ENCODE assay signal across 8 mouse cellular contexts in the genomic region with DNA sequence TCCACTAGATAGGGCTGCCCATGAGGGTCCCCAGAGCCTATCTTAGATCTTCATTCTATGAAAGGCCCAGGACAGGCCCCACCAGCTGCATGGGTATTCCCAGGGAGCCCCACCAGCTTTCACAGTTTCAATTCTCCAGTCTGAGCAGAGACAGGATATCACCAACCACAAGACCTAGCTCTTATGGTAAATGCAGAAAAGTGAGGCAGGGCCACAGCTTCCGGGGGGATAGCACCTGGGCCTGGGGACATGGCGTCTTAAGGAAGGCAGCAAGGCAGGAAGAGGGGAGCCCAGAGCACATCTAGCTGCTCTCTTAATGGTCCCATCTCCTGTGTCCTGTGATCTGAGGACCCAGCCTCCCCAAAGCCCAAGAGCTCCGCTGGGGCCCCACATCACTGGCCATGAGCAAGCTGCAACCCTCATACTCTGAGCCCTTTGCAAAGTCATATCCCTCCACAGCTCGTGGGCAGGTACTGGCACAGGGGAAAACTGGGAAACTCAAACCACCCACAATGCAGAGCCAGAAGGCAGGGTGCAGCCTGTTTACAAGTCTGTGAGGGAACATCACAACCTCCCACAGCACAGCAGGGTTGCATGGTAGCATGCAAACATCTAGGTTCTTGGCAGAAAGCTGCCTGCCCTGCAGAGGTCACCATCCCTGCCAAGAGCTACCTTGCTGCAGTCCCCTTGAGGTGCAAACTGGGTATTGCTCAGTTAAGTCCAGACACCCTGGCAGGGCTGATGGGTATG. TPM values are rescaled to one million over a fixed set of nuclear protein-coding genes. Genes with fewer than 3 reads are reported as not detected.
DNase-seq lines count a peak whose midpoint lies in the region; ATAC-seq and TF ChIP-seq lines count a peak whose summit lies in the region.

No protein-coding gene starts in this region.

- DNase-seq in frontal cortex, postnatal 36 days (ENCODE audit: low spot score in 2 of 2) = peak; percentile 76
- no peak for DNase-seq in frontal cortex, postnatal 14 days (ENCODE audit: low spot score in 2 of 2)
- DNase-seq in T-cell, adult 2 months (ENCODE audit: low spot score) = peak; percentile 78
- DNase-seq in gastrocnemius, postnatal 14 days = no peak
- DNase-seq in testis, postnatal 10 days (ENCODE audit: low spot score) = no peak
- DNase-seq in urinary bladder, postnatal 25 days (ENCODE audit: low spot score) = no peak

- H3K9ac ChIP-seq in hindbrain, embryonic 16.5 days (ENCODE audit: low read depth, low read length) = peak overlapping the region; percentile 27; the same call in 1 of the 2 replicates

- H3K79me2 ChIP-seq in myocyte (ENCODE audit: control insufficient read depth, insufficient read depth) = peaks cover 58% of the 10 kb centered on the region

- peaks cover 34% of the 10 kb centered on the region for H3K36me3 ChIP-seq in hindbrain, embryonic 16.5 days (ENCODE audit: control insufficient read depth, insufficient read depth, low read length)
- no peaks in the 10 kb centered on the region for H3K36me3 ChIP-seq in myocyte (ENCODE audit: control insufficient read depth, insufficient read depth)

- no peak for ATAC-seq in hindbrain, embryonic 16.5 days

- H3K4me3 ChIP-seq in hindbrain, embryonic 16.5 days (ENCODE audit: low read length) = no peak overlapping the region
- H3K4me3 ChIP-seq in myocyte = no peak overlapping the region

- peaks cover 5% of the 10 kb centered on the region; the same call in 1 of the 2 replicates for H3K4me1 ChIP-seq in hindbrain, embryonic 16.5 days (ENCODE audit: control insufficient read depth, insufficient read depth, low read depth, low read length)

- no peaks in the 10 kb centered on the region for H3K27me3 ChIP-seq in hindbrain, embryonic 16.5 days (replicated peaks; ENCODE audit: control insufficient read depth, insufficient read depth, low read length)
- no peaks in the 10 kb centered on the region for H3K27me3 ChIP-seq in myocyte (ENCODE audit: control insufficient read depth, insufficient read depth, insufficient read length)

- no peak overlapping the region for H3ac ChIP-seq in myocyte (ENCODE audit: control insufficient read depth, insufficient read length)

- intact Hi-C loops in gastrocnemius, postnatal 14 days (cut with DNase I; ENCODE audit: low total_unique reads) = no loop called here

- no peaks in the 10 kb centered on the region for H3K9me3 ChIP-seq in hindbrain, embryonic 16.5 days (ENCODE audit: control insufficient read depth, low read length)

- no peak overlapping the region for H3K4me2 ChIP-seq in hindbrain, embryonic 16.5 days (ENCODE audit: low read length)
- no peak overlapping the region for H3K4me2 ChIP-seq in myocyte (ENCODE audit: low read depth)

- WGBS in hindbrain, embryonic 16.5 days = 82% methylated on average over 4 of the region's 4 CpGs

- TF ChIP-seq POLR2A in myocyte (IDR thresholded peaks at IDR 0.05; ENCODE audit: insufficient read length, low read depth) = peak; percentile 5

- H3K27ac ChIP-seq in hindbrain, embryonic 16.5 days (ENCODE audit: low read depth, low read length) = peak overlapping the region; percentile 63

TF ChIP-seq in myocyte, 11 proteins besides CTCF, POLR2A, EP300 and RAD21:
- no peak for TF ChIP-seq TCF3 (IDR thresholded peaks at IDR 0.05; ENCODE audit: insufficient read length, low read depth)

RNA-seq across cellular contexts. Expression of a gene that starts 15.1 kb away (rescaled TPM):
- 106 and 112 TPM in 2 replicates for polyA plus RNA-seq in hindbrain, embryonic 16.5 days (2015; fragmentation: Nextera tagmentation; extraction: Ambion mirVana)
- polyA plus RNA-seq in myocyte (2012; fragmentation: generic; extraction: Trizol) = 66.9 TPM
- 10 to 100 TPM; 18.3 to 20.4 TPM for total RNA-seq in gastrocnemius, postnatal 14 days (2021)

RNA-seq across cellular contexts. Expression of a gene that starts 15.8 kb away (rescaled TPM):
- 119 and 127 TPM in 2 replicates for polyA plus RNA-seq in hindbrain, embryonic 16.5 days (2015; fragmentation: Nextera tagmentation; extraction: Ambion mirVana)
- polyA plus RNA-seq in myocyte (2012; fragmentation: generic; extraction: Trizol) = 92.1 TPM
- total RNA-seq in gastrocnemius, postnatal 14 days (2021) = 10 to 100 TPM; 32.8 to 38.4 TPM

RNA-seq across cellular contexts. Expression of a gene that starts 16.0 kb away (rescaled TPM):
- polyA plus RNA-seq in hindbrain, embryonic 16.5 days (2015; fragmentation: Nextera tagmentation; extraction: Ambion mirVana) = 6.5 and 6.8 TPM in 2 replicates
- polyA plus RNA-seq in myocyte (2012; fragmentation: generic; extraction: Trizol) = 0.46 TPM
- 1 to 10 TPM; 3.9 to 4.4 TPM for total RNA-seq in gastrocnemius, postnatal 14 days (2021)

RNA-seq across cellular contexts. Expression of a gene that starts 18.9 kb away (rescaled TPM):
- 4.5 and 6.7 TPM in 2 replicates for polyA plus RNA-seq in hindbrain, embryonic 16.5 days (2015; fragmentation: Nextera tagmentation; extraction: Ambion mirVana)
- polyA plus RNA-seq in myocyte (2012; fragmentation: generic; extraction: Trizol) = 8.0 TPM
- 1 to 10 TPM; 1.8 to 2.3 TPM for total RNA-seq in gastrocnemius, postnatal 14 days (2021)

RNA-seq across cellular contexts. Expression of a gene that starts 35.0 kb away (rescaled TPM):
- 227 and 252 TPM in 2 replicates for polyA plus RNA-seq in hindbrain, embryonic 16.5 days (2015; fragmentation: Nextera tagmentation; extraction: Ambion mirVana)
- polyA plus RNA-seq in myocyte (2012; fragmentation: generic; extraction: Trizol) = 0.36 TPM
- total RNA-seq in gastrocnemius, postnatal 14 days (2021) = under 1 TPM in 1 of 2 experiments, not detected in 1; 0.55 TPM

Comparison
In these comparisons a context has a peak if more than half of its experiments do, and no peak if none do; other contexts are left out.
1. DNase-seq: peak in frontal cortex, postnatal 36 days (2 of 2) and T-cell, adult 2 months (single experiment); none in frontal cortex, postnatal 14 days (0 of 2), gastrocnemius, postnatal 14 days (single experiment), testis, postnatal 10 days (single experiment) and urinary bladder, postnatal 25 days (single experiment).